Mouse (Mus musculus): ENCODE data around the gene Thra. TPM values are rescaled to one million over a fixed set of nuclear protein-coding genes. Genes with fewer than 3 reads are reported as not detected.
"Not testable (repeated sequence)": the region's sequence is repeated elsewhere in the genome, so short reads cannot be mapped to it uniquely, and the experiment has no call there.

The Thra gene
- 23.6 and 33.2 TPM in 2 replicates for total RNA-seq (2017)

DNA sequence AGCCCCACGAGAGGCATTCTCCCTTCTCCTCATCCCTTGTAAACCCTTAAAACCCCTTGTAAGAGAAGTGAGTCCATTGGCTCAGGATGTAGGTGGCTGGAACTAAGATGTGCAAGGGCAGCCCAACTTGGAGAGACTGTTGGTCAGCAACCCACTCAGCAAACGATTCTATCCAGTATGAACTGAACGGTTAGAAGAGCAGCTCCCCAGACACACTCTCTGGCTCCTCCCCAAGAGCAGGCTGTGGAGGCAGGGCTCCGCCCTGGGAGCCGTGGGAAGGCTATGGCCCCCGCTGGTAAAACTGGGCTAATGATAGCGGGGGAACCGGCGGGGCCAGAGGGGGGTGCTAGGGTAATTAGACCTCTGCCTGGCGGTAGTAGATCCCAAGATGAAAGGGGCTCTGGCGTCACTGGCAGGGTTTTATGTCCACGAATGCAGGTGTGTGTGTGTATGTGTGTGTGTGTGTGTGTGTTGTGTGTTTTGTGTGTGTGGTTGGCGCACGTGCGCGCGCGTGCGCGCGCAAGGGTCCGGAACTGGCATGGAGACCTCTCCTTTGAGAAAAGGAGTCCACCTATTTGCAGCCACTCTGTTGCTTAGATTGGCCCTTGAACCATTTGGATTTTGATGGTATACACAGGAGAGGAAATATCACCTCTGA lies at the start of gene Thra:
Gene Thra, plus strand, starts transcription at position 246 of the 658 bp plus-strand sequence.
- ATAC-seq (replicated peaks; ENCODE audit: low read depth, poor library complexity, severe bottlenecking): peak; percentile 81

DNA sequence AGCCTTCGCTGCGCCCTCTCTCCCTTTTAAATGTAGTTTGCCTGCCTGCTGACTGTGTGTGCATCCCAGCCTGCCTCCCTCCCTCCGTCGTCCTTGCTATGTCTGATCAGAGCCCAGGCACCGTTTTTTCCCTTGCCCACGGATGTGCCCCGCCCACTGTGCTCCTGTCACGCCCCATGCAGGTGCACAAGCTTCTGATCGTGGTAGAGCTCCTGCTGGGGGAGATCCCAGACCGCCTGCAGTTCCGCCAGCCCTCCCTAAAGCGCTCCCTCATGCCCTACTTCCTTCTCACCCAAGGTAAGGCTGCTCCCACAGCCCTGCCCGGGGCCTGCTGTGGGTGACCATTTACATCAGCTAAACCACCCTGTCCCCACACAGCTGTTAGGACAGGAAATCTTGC lies 47.2 kb upstream of the Thra start:
- no peak for ATAC-seq (replicated peaks; ENCODE audit: low read depth, poor library complexity, severe bottlenecking)

DNA sequence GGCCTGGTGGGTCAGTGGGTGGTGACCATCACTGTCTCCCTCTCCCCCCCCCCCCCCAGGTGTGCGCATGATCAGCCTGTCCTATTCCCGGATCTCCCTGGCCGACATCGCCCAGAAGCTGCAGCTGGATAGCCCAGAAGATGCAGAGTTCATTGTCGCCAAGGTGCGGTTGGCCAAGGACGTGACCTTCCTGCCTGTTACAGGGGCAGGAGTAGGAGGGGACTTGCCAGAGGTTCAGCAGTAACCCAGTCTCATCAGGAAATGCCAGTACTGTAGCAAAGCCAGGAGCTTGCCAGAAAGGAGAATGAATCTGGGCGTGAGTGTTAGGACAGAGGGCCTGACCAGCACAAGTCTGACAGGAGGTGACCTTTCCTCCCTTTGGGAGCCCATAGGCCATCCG lies 46.7 kb upstream of the Thra start:
- no peak for ATAC-seq (replicated peaks; ENCODE audit: low read depth, poor library complexity, severe bottlenecking)

DNA sequence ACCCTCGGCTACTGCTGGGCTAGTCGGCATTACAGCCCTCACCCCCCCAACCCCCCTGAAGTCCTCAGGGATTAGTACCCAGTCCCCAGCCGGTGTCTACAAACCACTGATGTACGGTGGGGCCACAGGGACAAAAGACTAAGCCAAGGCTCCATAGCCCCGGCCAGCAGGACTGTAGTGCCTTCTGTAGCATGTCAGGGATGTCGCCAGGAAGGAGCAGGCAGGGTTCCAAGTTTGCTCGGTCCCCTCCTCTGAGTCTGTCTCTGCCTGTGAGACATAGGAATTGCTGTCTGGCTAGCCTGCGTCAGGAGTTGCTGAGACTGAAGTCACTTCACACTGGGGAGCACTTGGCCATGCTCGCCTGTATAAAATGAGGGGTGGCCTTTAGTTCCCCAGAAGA lies 46.1 kb upstream of the Thra start:
- ATAC-seq (replicated peaks; ENCODE audit: low read depth, poor library complexity, severe bottlenecking): no peak

DNA sequence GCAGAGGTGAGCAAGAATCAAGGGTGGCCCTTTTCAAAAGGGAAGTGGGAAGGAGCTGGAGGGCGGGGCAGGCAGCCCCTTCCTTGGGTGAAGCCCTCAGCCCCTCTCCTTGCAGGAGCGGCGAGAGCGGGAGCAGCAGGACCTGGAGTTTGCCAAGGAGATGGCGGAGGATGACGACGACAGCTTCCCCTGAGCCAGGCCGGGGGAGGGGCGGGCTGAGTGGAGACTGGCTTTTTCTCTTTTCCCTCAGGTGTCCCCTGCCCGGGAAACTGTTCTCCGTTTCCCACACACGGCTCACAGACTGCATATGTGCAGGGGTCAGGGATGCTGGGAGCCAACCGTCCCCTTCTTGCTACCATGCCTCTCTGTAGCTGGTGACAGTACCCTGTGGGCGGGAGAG lies 45.0 kb upstream of the Thra start:
- no peak for ATAC-seq (replicated peaks; ENCODE audit: low read depth, poor library complexity, severe bottlenecking)

DNA sequence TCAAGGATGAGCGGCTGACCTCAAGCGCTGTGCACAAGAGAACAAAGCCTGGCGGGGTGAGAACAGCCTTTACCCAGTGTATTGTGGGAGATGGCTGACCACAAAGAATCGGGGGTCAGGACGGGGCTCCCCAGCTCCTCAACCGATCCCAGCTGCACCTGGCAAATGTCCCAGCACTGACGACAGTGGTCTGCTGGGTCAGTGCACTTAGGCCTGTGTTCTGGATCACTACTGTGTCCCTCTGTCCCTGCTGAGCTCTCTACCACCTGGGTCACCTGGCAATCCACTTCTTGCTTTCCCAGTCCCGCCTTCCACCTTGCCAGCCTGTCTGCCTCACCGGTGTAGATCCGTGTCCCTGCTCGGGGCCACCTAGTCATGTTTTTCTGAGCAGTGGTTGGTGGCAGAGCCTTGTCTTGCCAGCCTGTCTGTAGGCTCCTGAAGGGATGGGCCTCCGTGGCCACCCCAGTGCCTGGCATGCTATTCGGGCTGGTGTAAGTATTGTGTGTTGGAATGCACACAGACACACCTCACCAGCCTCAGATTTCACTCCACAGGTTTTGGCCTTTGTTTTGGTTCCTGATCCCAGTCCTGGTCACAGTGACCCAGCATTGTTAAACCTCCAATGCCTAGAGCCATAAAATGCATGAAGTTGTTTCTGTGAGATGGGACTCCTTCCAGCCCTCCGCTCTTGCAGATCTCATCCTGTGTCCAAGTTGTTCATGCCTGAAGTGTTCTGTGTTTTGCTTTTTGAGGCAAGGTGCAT lies 43.8 kb upstream of the Thra start:
- ATAC-seq (replicated peaks; ENCODE audit: low read depth, poor library complexity, severe bottlenecking): no peak

DNA sequence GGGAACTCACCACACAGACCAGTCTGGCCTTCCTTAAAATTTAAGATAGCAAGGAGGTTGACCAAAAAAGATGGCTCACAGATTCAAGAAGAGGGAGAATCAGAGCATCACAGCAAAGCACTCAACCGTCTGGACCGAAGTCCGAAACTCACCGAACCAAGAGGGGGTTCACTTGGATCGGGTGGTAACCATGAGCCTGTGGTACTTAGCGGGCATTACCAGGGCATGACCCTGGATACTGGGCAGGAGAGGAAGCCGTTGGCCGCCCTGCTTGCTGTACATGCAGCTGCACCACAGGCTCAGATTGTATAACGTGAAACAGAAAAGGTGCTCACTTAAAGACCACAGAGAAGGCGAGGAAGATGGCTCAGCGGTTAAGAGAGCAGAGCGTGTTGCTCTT lies 43.2 kb upstream of the Thra start:
- no peak for ATAC-seq (replicated peaks; ENCODE audit: low read depth, poor library complexity, severe bottlenecking)

DNA sequence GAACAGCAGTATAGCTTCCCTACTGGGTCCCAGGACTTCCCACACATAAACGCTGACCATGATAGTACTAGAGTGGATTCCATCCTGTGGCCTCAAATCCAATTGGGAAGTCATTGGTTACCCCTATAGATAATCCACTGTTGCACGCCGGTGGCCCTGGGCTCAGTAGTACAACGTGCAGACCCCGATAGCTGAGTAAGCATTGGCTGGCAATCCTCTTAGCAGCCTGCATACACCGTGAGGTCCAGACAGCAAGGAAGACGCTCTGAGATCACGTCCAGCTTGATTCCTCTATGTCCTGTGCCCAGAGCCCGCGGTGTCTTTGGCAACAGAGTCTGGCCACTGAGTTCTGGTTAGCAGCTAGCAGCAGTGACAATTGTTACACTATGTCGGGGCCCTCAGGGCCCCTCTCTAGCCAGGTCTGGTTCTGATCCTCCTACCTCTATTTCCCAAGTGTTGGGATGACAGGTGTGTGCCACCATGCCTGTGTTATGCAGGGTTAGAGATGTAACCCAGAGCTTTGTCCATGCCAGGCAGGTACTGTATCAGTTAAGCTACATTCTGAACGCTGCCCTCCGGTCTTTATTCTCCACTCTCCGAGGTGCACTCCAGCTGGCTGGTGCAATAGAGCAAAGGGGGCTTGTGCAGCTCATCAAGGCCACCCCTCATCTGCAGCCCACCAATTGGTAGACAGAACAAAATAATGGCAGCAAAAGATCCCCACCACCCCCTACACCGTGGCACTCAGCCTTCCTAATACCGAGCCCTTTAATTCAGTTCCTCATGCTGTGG lies 41.4 kb upstream of the Thra start:
- ATAC-seq (replicated peaks; ENCODE audit: low read depth, poor library complexity, severe bottlenecking): no peak

DNA sequence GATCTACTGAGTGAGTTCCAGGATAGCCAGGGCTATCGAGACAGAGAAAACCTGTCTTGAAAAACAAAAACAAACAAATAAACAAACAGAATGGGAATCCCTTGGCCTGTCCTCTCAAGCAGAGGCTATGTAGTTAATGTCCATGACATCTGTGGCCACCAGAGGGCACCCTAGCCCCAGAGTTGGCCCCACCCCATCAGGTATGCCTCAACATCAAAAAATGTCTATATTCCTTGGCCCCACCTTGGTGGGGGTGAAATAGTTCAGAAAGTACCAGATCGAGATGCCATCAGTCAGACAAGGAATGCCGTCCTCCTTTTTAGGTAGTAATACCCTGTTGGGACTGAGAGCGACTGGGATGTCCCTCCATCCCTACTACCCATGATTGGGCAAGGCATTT lies 40.5 kb upstream of the Thra start:
- ATAC-seq (replicated peaks; ENCODE audit: low read depth, poor library complexity, severe bottlenecking): peak; percentile 88

DNA sequence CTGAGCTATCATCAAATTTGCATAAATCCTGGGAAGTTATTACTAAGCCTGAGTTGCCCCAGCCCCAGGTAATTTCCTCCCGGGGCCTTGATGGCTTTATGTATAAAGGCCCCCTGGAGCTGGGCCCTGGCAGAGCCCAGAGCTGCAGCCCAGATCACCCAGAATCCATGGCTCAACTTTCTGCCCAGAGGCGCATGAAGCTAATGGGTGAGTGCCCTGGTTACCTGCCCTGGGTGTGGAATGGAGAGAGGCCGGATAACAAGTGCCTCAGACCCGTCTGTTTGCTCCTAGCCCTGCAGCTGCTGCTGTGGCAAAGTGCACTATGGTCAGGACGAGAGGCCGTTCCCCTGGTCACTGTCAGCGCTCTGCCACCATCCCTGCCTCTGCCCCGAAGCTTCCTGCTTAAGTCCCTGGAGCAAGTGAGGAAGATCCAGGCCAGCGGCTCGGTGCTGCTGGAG lies 39.2 kb upstream of the Thra start, which contains the start of gene Csf3:
Gene Csf3, plus strand, starts transcription at position 51 of the 458 bp plus-strand sequence.
- ATAC-seq (replicated peaks; ENCODE audit: low read depth, poor library complexity, severe bottlenecking): no peak

DNA sequence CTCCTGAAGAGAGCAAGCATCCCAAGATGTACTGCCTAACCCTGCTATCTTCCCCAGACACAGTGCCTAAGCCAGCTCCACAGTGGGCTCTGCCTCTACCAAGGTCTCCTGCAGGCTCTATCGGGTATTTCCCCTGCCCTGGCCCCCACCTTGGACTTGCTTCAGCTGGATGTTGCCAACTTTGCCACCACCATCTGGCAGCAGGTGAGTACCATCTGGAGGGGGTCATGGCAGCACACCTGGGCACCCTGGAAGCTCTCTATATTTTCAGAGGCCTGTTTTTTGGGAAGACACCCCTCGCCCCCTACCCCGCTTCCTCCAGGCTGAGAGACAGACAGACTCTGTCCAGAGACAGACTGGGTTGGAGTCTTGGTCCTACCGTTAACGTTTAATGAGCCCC lies 38.1 kb upstream of the Thra start:
- ATAC-seq (replicated peaks; ENCODE audit: low read depth, poor library complexity, severe bottlenecking): no peak

DNA sequence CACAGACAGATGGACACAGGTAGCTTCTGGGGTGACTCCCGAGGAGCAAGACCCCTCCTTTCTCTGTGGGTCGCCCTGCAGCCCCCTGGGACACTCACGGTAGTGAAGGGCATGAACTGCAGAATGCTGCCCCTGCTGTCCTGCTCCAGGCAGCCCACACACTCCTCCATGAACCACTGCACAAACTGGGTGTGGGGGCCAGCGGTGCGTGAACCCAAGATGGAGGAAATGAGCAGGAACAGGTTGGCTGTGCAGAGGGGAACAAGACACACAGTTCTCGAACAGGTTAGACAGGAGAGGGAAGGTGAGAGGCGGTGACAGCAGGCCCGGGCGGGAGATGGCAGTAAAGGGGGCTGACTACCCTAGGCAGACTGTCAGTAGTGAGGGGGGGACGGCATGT lies 35.4 kb upstream of the Thra start:
- no peak for ATAC-seq (replicated peaks; ENCODE audit: low read depth, poor library complexity, severe bottlenecking)

DNA sequence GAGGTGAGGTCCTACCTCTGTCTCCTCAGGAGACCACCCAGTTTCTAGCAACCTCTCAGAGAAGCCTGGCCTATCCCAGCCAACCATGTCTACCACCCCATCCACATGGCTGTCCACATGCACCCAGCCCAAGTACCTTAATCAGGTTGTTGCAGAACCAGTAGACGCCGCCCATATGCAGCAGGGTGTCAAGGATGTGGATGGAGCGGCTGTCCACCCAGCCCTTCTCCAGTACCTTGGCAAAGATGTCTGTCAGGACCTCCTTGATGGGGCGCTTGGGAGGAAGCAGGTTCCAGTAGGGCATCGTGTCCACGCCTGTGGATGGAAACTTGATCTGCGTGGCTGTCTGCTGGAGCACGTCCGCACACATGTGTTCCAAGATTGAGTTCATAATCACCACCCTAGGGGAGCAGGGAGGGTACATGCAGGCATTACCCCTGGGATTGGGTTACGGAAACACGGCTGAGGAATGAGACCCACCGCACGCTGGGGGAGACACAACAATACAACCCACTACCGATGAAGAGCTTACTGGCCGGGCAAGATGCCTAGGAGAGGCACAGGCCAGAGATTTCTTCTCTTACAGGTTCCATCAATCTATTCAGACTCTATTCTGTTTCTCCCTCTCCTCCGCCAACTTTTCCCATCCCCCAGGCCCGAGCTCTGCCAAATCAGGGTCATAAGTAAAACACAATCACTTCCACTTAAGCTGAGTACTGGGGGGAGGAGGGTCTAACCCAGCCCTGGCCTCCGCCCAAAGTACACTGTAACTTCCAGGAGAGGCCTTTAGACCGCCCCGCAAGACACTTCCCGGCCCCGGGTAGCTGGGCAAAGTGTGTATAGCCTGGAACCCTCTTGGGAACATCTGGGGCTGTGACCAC lies 32.8 kb upstream of the Thra start:
- ATAC-seq (replicated peaks; ENCODE audit: low read depth, poor library complexity, severe bottlenecking): no peak

DNA sequence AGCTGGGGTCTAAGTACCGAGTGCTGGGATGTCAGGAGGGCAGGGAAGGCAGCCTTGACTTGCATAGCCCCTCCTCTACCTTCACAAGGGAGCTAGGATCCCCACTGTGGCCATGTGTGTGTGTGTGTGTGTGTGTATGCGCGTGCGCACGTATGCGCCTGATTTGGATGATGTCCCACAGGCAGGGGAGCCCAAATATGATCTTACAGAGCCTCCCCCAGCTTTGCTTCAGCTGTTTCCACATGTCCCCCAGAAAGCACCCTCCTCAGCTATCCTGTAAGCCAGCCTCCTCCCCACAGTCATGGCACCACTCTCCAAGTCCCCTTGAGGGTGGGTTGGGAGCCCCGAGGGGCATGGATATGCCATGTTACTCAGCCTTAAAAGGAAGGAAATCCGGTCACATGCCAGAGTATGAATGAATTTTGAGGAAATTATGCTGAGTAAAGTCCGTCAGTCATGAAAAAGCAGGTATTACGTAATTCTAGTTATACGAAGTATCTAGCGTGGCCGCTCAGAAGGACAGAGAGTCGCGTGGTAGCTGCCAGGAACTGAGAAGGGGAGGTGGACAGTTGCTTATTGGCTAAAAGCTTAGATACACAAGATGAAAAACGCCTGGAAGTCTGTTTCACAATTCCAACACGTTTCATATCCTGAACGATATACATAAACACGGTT lies 32.0 kb upstream of the Thra start:
- ATAC-seq (replicated peaks; ENCODE audit: low read depth, poor library complexity, severe bottlenecking): 0 out of 2 replicates have a peak, but pooled peaks have one; percentile 5

DNA sequence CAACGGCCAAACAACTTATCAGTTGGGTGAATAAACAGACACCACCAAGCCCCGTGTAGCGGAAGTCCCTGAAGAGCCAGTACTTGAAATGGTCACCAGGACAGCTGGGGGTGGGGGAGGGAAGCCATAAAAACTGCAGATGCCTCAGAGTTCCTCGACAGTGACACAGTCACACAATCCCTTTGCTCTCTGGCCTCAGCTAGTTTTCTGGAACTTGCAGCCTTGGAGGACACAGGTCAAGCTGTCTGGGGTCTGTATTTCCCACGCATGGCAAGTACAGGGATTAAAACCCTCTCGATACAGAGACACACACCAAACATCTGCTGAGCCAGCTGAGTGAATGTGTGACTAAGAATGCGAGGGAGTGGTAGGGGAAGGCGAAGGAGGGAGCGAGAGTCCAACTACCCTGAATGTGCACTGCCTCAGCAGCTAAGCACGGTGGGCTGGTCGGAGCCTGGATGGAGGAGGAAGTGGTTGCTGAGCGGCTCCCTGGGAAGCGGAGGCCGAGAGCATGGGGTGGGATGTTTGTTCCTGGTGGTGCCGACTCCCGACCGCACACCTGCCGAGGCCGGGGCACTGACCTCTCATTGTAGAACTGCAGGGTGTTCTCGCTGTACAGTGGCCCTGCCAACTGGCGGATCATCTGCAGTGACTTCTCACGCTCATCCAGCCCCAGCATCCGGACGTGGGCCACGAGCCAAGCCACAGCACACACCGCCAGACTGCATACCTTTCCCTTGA lies 31.3 kb upstream of the Thra start:
- ATAC-seq (replicated peaks; ENCODE audit: low read depth, poor library complexity, severe bottlenecking): peak; percentile 10; the same call in 1 of the 2 replicates

DNA sequence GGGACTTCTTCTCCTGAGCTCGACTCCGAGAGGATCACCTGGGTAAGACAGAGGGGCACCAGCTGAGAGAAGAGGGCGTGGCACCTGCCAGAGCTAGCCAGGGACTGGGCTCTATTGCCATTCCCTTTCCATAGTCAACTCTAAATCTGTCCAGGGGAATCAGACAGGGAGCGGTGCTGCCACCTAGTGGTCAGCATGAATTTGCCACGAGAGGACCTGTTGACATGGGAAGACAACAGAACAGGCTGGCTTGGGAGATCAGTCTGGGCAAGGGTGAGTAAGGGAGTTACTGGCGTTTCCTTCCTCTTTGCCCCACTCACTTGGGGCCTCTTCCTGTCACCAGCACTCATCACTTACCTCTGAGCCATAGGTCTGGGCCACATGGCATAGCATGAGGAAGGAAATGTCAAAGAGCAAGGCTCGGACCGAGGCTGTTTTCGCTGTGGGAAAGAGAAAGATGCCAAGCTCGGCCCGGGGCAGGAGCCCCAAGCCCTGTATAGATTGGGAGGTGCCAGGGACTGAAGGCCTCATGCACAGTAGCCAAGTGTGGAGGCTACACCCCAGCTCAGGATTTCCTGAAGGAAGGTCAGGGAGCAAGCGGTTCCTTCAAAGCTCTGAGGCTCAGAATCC lies 29.9 kb upstream of the Thra start:
- peak; percentile 83 for ATAC-seq (replicated peaks; ENCODE audit: low read depth, poor library complexity, severe bottlenecking)

DNA sequence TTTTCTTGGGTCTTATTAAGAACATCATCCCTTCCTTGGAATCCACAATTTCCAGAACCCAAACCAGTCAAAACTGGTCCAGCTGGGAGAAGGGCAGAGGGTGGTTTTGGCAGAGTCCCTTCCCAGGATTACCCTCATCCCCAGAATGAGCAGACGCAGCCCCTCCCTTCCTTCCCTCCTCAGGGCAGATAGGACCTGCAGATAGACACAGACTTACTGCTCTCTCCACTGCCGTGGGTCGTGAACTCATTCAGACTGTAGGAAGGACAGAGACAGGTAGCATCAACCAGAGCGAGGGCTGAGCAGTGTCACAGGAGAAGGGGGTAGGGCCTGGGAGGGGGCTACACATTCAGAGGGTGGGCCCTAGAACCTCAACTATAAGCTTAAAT lies 29.4 kb upstream of the Thra start:
- ATAC-seq (replicated peaks; ENCODE audit: low read depth, poor library complexity, severe bottlenecking): no peak

DNA sequence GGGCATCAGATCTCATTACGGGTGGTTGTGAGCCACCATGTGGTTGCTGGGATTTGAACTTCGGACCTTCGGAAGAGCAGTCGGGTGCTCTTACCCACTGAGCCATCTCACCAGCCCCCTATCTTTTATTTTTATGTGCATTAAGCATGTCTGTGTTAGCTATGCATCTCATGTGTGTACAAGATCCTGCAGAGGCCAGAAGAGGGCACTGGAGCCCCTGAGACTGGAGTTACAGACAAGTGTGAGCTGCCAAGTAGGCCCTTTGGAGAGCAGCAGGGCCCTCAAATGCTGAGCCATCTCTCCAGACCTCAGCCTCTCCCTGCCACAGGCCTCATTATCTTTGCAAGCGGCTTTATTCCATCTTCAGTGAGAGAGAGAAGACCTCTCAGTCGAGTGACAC lies 28.4 kb upstream of the Thra start:
- not testable (repeated sequence) for ATAC-seq (replicated peaks; ENCODE audit: low read depth, poor library complexity, severe bottlenecking)
